Mouse (Mus musculus) heart, postnatal 10 days (tissue): ENCODE data around the gene Nfrkb. TPM values are rescaled to one million over a fixed set of nuclear protein-coding genes. Genes with fewer than 3 reads are reported as not detected.

Experiments
- total RNA-seq, 2 experiments: library from RNA; stranded (reverse); gene quantifications; 2 replicates each; pipeline ENCODE4 v1.2.3; 2021

Gene Nfrkb
- total RNA-seq, 2 experiments from 2014 or later: 16.0 to 17.8 TPM

Other genes with a start within 250 kb of the Nfrkb start
- gene Aplp2, start 174.4 kb upstream of the Nfrkb start, total RNA-seq: 100 to 1,000 TPM; 333 to 347 TPM
- 1 to 10 TPM; 5.2 to 6.0 TPM for gene Prdm10, start 105.7 kb upstream of the Nfrkb start, total RNA-seq
- gene Tmem45b, start 78.3 kb downstream of the Nfrkb start, total RNA-seq: 1 to 10 TPM in 1 of 2 experiments, under 1 TPM in 1; 0.22 to 1.8 TPM